Mouse (Mus musculus) bone marrow, adult 2 months (tissue): ENCODE data around the gene Klhl42.

ENCODE experiments used
- CTCF ChIP-seq: fragments of 200-500 bp; IDR thresholded peaks from 2 replicates; pipeline ENCODE4 v1.5.1; 2011; ENCODE audit warnings: low read length, control low read depth; ENCODE audit not compliant: control insufficient read depth, insufficient read depth
- POLR2A ChIP-seq: fragments of 200-500 bp; IDR thresholded peaks from 2 replicates; pipeline ENCODE4 v1.6.1; 2011; ENCODE audit warnings: low read depth, mild to moderate bottlenecking, control low read depth, low read length, borderline replicate concordance; ENCODE audit not compliant: control insufficient read depth

DNA sequence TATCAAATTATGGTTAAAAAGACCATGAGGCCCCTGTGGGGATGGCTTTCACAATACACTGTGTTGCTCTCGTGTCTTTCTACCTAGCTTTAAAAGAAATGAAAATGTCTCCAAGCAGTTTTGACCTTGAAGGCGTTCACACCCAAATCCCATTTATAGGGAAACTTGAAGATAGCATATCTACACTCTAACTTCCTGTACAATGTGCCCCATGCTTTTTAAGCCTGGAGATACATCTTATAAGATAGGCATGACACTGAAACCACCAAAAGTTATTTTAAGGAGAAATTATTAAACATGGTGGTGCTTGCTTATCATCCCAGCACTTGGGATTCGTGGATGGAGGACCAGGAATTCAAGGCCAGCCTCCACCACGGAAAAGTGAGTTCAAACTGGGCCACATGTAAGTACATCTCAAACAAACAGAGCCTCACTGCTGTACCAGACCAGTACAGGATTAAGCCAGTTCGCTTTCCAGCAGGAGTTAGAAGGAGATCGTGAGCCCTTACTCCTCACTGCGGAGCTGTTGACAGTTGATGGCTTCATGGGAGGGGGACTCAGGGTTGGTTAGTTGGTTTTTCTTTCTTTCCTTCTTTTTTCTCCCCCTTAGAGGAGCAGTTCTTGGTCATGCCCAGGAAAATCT lies 5.7 kb upstream of the Klhl42 start:
- TF ChIP-seq POLR2A, result no peak
- no peak for TF ChIP-seq CTCF
